Mouse (Mus musculus) kidney, embryonic 15.5 days (tissue): ENCODE data around the gene S100a8. TPM values are rescaled to one million over a fixed set of nuclear protein-coding genes. Genes with fewer than 3 reads are reported as not detected.

Experiments used
- ATAC-seq: fragments of 200-750 bp; cut with Nextera tagmentation; replicated peaks from 2 replicates; pipeline ENCODE4 v1.8.0; 2017; ENCODE audit warnings: moderate TSS enrichment; ENCODE audit not compliant: low FRiP score
- H3K27ac ChIP-seq: fragments of 300-500 bp; sonication (generic); 2 replicates; pipeline ENCODE4 v1.5.1; 2015; ENCODE audit warnings: mild to moderate bottlenecking, inconsistent platforms
- H3K27me3 ChIP-seq: fragments of 300-500 bp; sonication (generic); 2 replicates; pipeline ENCODE4 v1.6.1; 2015; ENCODE audit warnings: inconsistent platforms
- H3K36me3 ChIP-seq: fragments of 300-500 bp; sonication (generic); 2 replicates; pipeline ENCODE4 v1.6.1; 2015; ENCODE audit warnings: inconsistent platforms
- H3K4me1 ChIP-seq: fragments of 300-500 bp; sonication (generic); 2 replicates; pipeline ENCODE4 v1.6.1; 2015; ENCODE audit warnings: inconsistent platforms
- H3K4me2 ChIP-seq: fragments of 300-500 bp; sonication (generic); 2 replicates; pipeline ENCODE4 v1.6.1; 2015; ENCODE audit warnings: moderate library complexity, mild to moderate bottlenecking, inconsistent platforms
- H3K4me3 ChIP-seq: fragments of 300-500 bp; sonication (generic); replicated peaks from 2 replicates; pipeline ENCODE4 v1.5.1; 2015; ENCODE audit warnings: mild to moderate bottlenecking, inconsistent platforms
- H3K9ac ChIP-seq: fragments of 300-500 bp; sonication (generic); 2 replicates; pipeline ENCODE4 v1.6.1; 2015; ENCODE audit warnings: mild to moderate bottlenecking, inconsistent platforms
- H3K9me3 ChIP-seq: fragments of 300-500 bp; sonication (generic); replicated peaks from 2 replicates; pipeline ENCODE4 v1.6.1; 2016; ENCODE audit warnings: inconsistent platforms
- WGBS: fragments of 180-500 bp; shearing (Covaris S2); methylation state at CpG from one replicate; pipeline ENCODE4 v1.1.7; 2015; ENCODE audit warnings: mixed read lengths; 5-methylcytosine and 5-hydroxymethylcytosine counted together
- polyA plus RNA-seq: library from polyadenylated mRNA; unstranded; fragments of >200 nt; fragmentation: Nextera tagmentation; extraction: Ambion mirVana; gene quantifications from 2 replicates; pipeline ENCODE4 v1.2.1, GENCODE M21; 2015

Gene S100a8
- polyA plus RNA-seq, 1 experiment from 2014 or later = 50.5 TPM

DNA sequence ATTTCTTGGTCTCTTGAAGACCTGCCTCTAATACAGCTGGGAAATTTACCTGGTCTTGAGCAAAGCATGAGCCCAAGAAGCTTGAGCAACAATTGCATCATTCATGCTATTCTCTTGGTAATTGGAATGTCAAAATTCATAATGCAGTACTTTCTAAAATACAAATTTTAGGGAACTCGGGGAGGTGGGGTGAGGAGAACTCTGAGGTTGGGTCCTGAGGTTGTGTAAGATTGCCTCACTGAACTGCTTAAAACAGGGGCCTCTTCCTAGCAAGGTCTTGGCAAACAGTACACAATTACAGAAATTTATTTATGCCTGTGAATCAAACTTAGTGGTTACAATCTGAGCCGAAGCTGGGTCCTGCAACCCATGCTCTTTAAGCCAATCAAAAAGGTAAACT, 18.1 kb downstream of the S100a8 start:
- Histone ChIP-seq H3K4me2 (no peak overlapping the region), H3K9ac (no peak overlapping the region), H3K27ac (no peak overlapping the region), H3K36me3 (no peaks in the 10 kb centered on the region), H3K4me1 (no peaks in the 10 kb centered on the region), H3K27me3 (no peaks in the 10 kb centered on the region; the same call in 1 of the 2 replicates), H3K9me3 (no peaks in the 10 kb centered on the region), H3K4me3 (no peak overlapping the region)
- ATAC-seq = no peak
- WGBS = 80% methylated on average over 2 of the region's 2 CpGs

DNA sequence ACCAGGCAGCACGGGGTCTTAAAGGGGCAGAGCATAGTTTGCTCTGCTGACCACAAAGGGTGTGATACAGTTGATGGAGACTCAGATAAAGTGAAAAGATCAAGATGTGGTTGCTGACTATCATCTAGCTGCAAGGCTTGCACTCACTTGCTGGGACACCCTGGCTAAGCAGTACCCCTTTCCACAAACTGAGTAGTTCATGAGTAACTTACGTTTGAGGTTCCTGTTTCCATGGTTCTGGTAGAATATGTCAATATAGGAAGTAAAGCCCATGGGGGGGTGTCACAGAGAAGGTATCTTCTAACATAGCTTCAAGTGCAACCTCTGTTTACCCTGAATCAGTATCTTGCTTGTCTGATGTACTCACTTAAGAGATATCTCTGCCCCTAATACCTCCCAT, 24.7 kb downstream of the S100a8 start:
- H3K36me3 ChIP-seq = no peaks in the 10 kb centered on the region
- H3K4me3 ChIP-seq = no peak overlapping the region
- H3K4me1 ChIP-seq = no peaks in the 10 kb centered on the region
- no peak for ATAC-seq
- no peak overlapping the region for H3K4me2 ChIP-seq
- 73% methylated on average over 2 of the region's 2 CpGs for WGBS
- H3K9ac ChIP-seq = no peak overlapping the region
- H3K27me3 ChIP-seq = no peaks in the 10 kb centered on the region
- no peak overlapping the region for H3K27ac ChIP-seq
- no peaks in the 10 kb centered on the region for H3K9me3 ChIP-seq

- 61% methylated on average over 3 of the region's 3 CpGs for WGBS
- H3K27ac ChIP-seq = no peak within 1 kb of the TSS
- no peaks in the 10 kb centered on the region for H3K4me1 ChIP-seq
- no peaks in the 10 kb centered on the region for H3K36me3 ChIP-seq
- H3K9me3 ChIP-seq = no peaks in the 10 kb centered on the region
- H3K4me2 ChIP-seq = no peak within 1 kb of the TSS
- no peak within 1 kb of the TSS for H3K9ac ChIP-seq
- H3K27me3 ChIP-seq = no peaks in the 10 kb centered on the region
- H3K4me3 ChIP-seq = no peak within 1 kb of the TSS
- no peak for ATAC-seq
Measured at GRCm38 (mm10) chr3:90695613-90696012, 26.8 kb downstream of the S100a8 start, which contains the start of gene S100a9. Gene S100a9 (minus strand): TSS chr3:90695721.

GRCm38 (mm10) chr3:90702244-90702643, 33.5 kb downstream of the S100a8 start:
- Histone ChIP-seq H3K4me1 (no peaks in the 10 kb centered on the region), H3K4me2 (no peak overlapping the region), H3K4me3 (no peak overlapping the region), H3K27me3 (0 out of 2 replicates have a peak, but pooled peaks cover 5% of the 10 kb centered on the region), H3K9me3 (no peaks in the 10 kb centered on the region), H3K27ac (no peak overlapping the region), H3K36me3 (no peaks in the 10 kb centered on the region), H3K9ac (no peak overlapping the region)
- ATAC-seq = no peak
- 88% methylated on average over 2 of the region's 2 CpGs for WGBS

- no peak overlapping the region for H3K4me3 ChIP-seq
- no peak for ATAC-seq
- no peaks in the 10 kb centered on the region for H3K36me3 ChIP-seq
- peaks cover 12% of the 10 kb centered on the region; the same call in 1 of the 2 replicates for H3K27me3 ChIP-seq
- no peaks in the 10 kb centered on the region for H3K4me1 ChIP-seq
- no peak overlapping the region for H3K4me2 ChIP-seq
- H3K9me3 ChIP-seq = no peaks in the 10 kb centered on the region
- no peak overlapping the region for H3K27ac ChIP-seq
- 24% methylated on average over 4 of the region's 4 CpGs for WGBS
- no peak overlapping the region for H3K9ac ChIP-seq
Measured at GRCm38 (mm10) chr3:90708523-90709202, 39.9 kb downstream of the S100a8 start.

GRCm38 (mm10) chr3:90709591-90710460, 41.0 kb downstream of the S100a8 start:
- H3K9ac ChIP-seq = no peak overlapping the region
- H3K4me3 ChIP-seq = no peak overlapping the region
- H3K36me3 ChIP-seq = no peaks in the 10 kb centered on the region
- H3K9me3 ChIP-seq = no peaks in the 10 kb centered on the region
- no peak overlapping the region for H3K27ac ChIP-seq
- peaks cover 8% of the 10 kb centered on the region; the same call in 1 of the 2 replicates for H3K27me3 ChIP-seq
- ATAC-seq = peak; percentile 40; the same call in 1 of the 2 replicates
- H3K4me2 ChIP-seq = no peak overlapping the region
- H3K4me1 ChIP-seq = no peaks in the 10 kb centered on the region
- WGBS = 50% methylated on average over 12 of the region's 12 CpGs

Other genes with a start within 250 kb of the S100a8 start
- 32.9 and 38.1 TPM in 2 replicates for gene Ints3, start 235.4 kb upstream of the S100a8 start, polyA plus RNA-seq
- gene Npr1, start 203.1 kb upstream of the S100a8 start, polyA plus RNA-seq = 13.6 and 16.2 TPM in 2 replicates
- gene Ilf2, start 192.9 kb upstream of the S100a8 start, polyA plus RNA-seq = 236 and 238 TPM in 2 replicates
- 69.9 and 70.6 TPM in 2 replicates for gene Snapin, start 177.9 kb upstream of the S100a8 start, polyA plus RNA-seq
- gene Chtop, start 159.5 kb upstream of the S100a8 start, polyA plus RNA-seq = 149 and 152 TPM in 2 replicates
- 79.4 and 87.1 TPM in 2 replicates for gene S100a1, start 154.6 kb upstream of the S100a8 start, polyA plus RNA-seq
- 39.8 and 40.5 TPM in 2 replicates for gene S100a13, start 154.5 kb upstream of the S100a8 start, polyA plus RNA-seq
- 3.8 and 6.6 TPM in 2 replicates for gene S100a14, start 142.1 kb upstream of the S100a8 start, polyA plus RNA-seq
- gene S100a16, start 131.7 kb upstream of the S100a8 start, polyA plus RNA-seq = 190 and 192 TPM in 2 replicates
- not detected in 2 replicates for gene S100a3, start 108.4 kb upstream of the S100a8 start, polyA plus RNA-seq
- gene S100a2, start 78.7 kb upstream of the S100a8 start, polyA plus RNA-seq = not detected in 2 replicates
- not detected in 2 replicates for gene Gm42674, start 67.1 kb upstream of the S100a8 start, polyA plus RNA-seq
- 4.2 and 6.4 TPM in 2 replicates for gene S100a4, start 65.2 kb upstream of the S100a8 start, polyA plus RNA-seq
- gene S100a5, start 60.5 kb upstream of the S100a8 start, polyA plus RNA-seq = 0.46 TPM in 1 of 2 replicates, not detected in the other
- 168 and 169 TPM in 2 replicates for gene S100a6, start 56.1 kb upstream of the S100a8 start, polyA plus RNA-seq
- 0.16 and 0.17 TPM in 2 replicates for gene S100a7a, start 15.0 kb upstream of the S100a8 start, polyA plus RNA-seq
- 19.3 and 31.5 TPM in 2 replicates for gene S100a9, start 26.7 kb downstream of the S100a8 start, polyA plus RNA-seq
- gene Pglyrp4, start 57.9 kb downstream of the S100a8 start, polyA plus RNA-seq = not detected in 2 replicates
- gene Gm5849, start 108.9 kb downstream of the S100a8 start, polyA plus RNA-seq = not detected in 2 replicates